Mouse (Mus musculus) heart, embryonic 10.5 days (tissue): ENCODE measurements at regions not wholly inside any gene's neighbourhood (a gene's known extent, or its start where the extent isn't known, plus 50 kb on each side); places are given as distances from the start of the nearest gene placed in this dataset.

Experiments
- DNase-seq: peaks from one replicate; pipeline ENCODE4 v3.0.0-alpha.2; 2017; ENCODE audit warnings: low spot score
- H3K27ac ChIP-seq: fragments of 300-500 bp; sonication (generic); 2 replicates; pipeline ENCODE4 v1.5.1; 2016; ENCODE audit warnings: mild to moderate bottlenecking
- H3K27me3 ChIP-seq: fragments of 300-500 bp; sonication (generic); 2 replicates; pipeline ENCODE4 v1.6.1; 2016; ENCODE audit warnings: mild to moderate bottlenecking; ENCODE audit not compliant: poor library complexity, insufficient read depth, severe bottlenecking
- H3K36me3 ChIP-seq: fragments of 300-500 bp; sonication (generic); 2 replicates; pipeline ENCODE4 v1.6.1; 2016; ENCODE audit warnings: mild to moderate bottlenecking, moderate library complexity
- H3K4me1 ChIP-seq: fragments of 300-500 bp; sonication (generic); 2 replicates; pipeline ENCODE4 v1.6.1; 2016; ENCODE audit warnings: mild to moderate bottlenecking
- H3K4me3 ChIP-seq: fragments of 300-500 bp; sonication (generic); 2 replicates; pipeline ENCODE4 v1.5.1; 2016; ENCODE audit warnings: mild to moderate bottlenecking, moderate library complexity
- H3K9me3 ChIP-seq: fragments of 300-500 bp; sonication (generic); 2 replicates; pipeline ENCODE4 v1.6.1; 2016; ENCODE audit warnings: mild to moderate bottlenecking, moderate library complexity
- WGBS: fragments of 180-500 bp; shearing (Covaris S2); methylation state at CpG from one replicate; pipeline ENCODE4 v1.1.7; 2016; 5-methylcytosine and 5-hydroxymethylcytosine counted together

- no peak for DNase-seq
- Histone ChIP-seq H3K27me3 (peaks cover 17% of the 10 kb centered on the region), H3K36me3 (no peaks in the 10 kb centered on the region), H3K9me3 (no peaks in the 10 kb centered on the region), H3K27ac (no peak overlapping the region), H3K4me1 (peaks cover 3% of the 10 kb centered on the region; the same call in 1 of the 2 replicates), H3K4me3 (no peak overlapping the region)
- 43% methylated on average over 1 of the region's 1 CpGs for WGBS
Measured at GRCm38 (mm10) chr15:25497743-25498142, 84.2 kb upstream of the Basp1 start.

- Histone ChIP-seq H3K36me3 (no peaks in the 10 kb centered on the region), H3K9me3 (no peaks in the 10 kb centered on the region), H3K4me1 (no peaks in the 10 kb centered on the region), H3K27ac (no peak overlapping the region), H3K4me3 (no peak overlapping the region), H3K27me3 (peaks cover 18% of the 10 kb centered on the region)
- WGBS, result 41% methylated on average over 2 of the region's 2 CpGs
- DNase-seq, result no peak
Measured at GRCm38 (mm10) chr15:25498422-25498821, 84.9 kb upstream of the Basp1 start.

DNA sequence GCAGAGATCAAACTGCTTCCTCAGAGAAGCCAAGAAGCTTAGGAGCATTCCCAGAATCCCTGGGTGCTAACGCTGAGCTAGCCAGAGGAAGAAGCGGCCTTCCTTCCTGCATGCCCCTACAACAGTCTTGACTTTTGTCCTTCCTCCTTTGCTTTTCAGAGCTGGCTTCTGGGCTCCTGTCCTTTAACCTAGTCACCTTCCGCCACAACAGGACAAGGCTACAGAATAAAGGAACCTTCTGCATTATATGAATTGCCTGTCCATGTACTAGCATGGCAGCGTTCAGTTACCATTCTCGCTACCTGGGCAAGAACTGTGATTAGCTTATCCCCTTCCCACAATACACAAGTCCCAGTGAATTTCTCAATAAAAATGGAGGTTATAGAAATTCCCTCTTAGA is 88.9 kb upstream of the Basp1 start:
- no peak overlapping the region for H3K4me3 ChIP-seq
- H3K4me1 ChIP-seq, result no peaks in the 10 kb centered on the region
- H3K27me3 ChIP-seq, result peaks cover 4% of the 10 kb centered on the region; the same call in 1 of the 2 replicates
- H3K27ac ChIP-seq, result no peak overlapping the region
- no peak for DNase-seq
- H3K36me3 ChIP-seq, result no peaks in the 10 kb centered on the region
- 77% methylated on average over 5 of the region's 5 CpGs for WGBS
- no peaks in the 10 kb centered on the region for H3K9me3 ChIP-seq

- Histone ChIP-seq H3K4me1 (no peaks in the 10 kb centered on the region), H3K9me3 (no peaks in the 10 kb centered on the region), H3K36me3 (no peaks in the 10 kb centered on the region), H3K27ac (no peak overlapping the region), H3K4me3 (no peak overlapping the region), H3K27me3 (peaks cover 4% of the 10 kb centered on the region; the same call in 1 of the 2 replicates)
- WGBS, result 69% methylated on average over 6 of the region's 6 CpGs
- no peak for DNase-seq
Measured at GRCm38 (mm10) chr15:25503104-25503503, 89.5 kb upstream of the Basp1 start.

GRCm38 (mm10) chr15:25509139-25509538 is 95.6 kb upstream of the Basp1 start:
- no peak for DNase-seq
- Histone ChIP-seq H3K4me3 (no peak overlapping the region), H3K27ac (no peak overlapping the region), H3K9me3 (no peaks in the 10 kb centered on the region), H3K27me3 (peaks cover 6% of the 10 kb centered on the region; the same call in 1 of the 2 replicates), H3K4me1 (peaks cover 8% of the 10 kb centered on the region; the same call in 1 of the 2 replicates), H3K36me3 (no peaks in the 10 kb centered on the region)
- 57% methylated on average over 7 of the region's 7 CpGs for WGBS

DNA sequence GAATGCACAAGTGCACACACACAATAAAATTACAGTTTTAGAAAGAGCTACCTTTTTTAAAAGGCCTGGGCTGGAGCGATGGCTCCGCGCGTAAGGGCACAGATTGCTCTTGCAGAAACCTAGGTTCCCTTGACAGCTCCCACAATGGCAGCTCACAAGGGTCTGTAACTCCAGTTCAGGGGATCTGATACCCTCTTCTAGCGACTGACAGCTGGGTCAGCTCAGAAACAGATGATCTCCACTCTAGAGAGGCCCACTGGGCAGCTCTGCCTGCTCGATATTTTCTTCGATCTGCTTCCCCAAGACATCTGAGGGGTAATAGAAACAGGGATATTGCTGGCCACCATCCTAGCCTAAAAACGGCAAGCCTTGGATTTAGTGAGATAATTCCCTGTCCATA is 96.0 kb upstream of the Basp1 start:
- Histone ChIP-seq H3K36me3 (no peaks in the 10 kb centered on the region), H3K9me3 (no peaks in the 10 kb centered on the region), H3K4me1 (peaks cover 8% of the 10 kb centered on the region; the same call in 1 of the 2 replicates), H3K27ac (no peak overlapping the region), H3K27me3 (peaks cover 6% of the 10 kb centered on the region; the same call in 1 of the 2 replicates), H3K4me3 (no peak overlapping the region)
- 79% methylated on average over 8 of the region's 8 CpGs for WGBS
- DNase-seq, result no peak

DNA sequence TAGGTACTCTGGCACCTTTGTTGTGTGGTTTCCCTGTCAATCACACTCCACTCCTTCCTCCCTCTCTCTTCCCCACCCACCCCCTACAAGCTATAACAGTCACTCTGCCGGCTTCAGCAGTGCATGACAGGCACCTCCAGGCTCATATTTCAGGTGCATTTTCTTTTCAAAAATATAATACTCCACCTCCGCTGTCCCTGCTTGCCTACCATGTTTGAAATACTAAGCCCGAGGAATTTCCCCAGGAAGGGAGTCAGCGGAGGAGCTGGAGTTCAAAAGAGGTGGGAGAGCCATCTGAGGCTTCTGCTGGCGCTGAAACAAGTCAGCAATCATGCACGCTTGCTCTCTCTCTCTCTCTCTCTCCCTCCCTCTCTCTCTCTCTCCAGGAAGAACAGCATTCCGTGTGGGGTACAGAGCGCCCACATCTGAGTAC is 96.5 kb upstream of the Basp1 start:
- Histone ChIP-seq H3K36me3 (no peaks in the 10 kb centered on the region), H3K4me3 (no peak overlapping the region), H3K27ac (no peak overlapping the region), H3K4me1 (peaks cover 8% of the 10 kb centered on the region; the same call in 1 of the 2 replicates), H3K27me3 (peaks cover 6% of the 10 kb centered on the region; the same call in 1 of the 2 replicates), H3K9me3 (no peaks in the 10 kb centered on the region)
- no peak for DNase-seq
- WGBS, result 37% methylated on average over 8 of the region's 8 CpGs

- Histone ChIP-seq H3K36me3 (no peaks in the 10 kb centered on the region), H3K27me3 (peaks cover 3% of the 10 kb centered on the region; the same call in 1 of the 2 replicates), H3K27ac (no peak overlapping the region), H3K4me1 (no peaks in the 10 kb centered on the region), H3K9me3 (peaks cover 3% of the 10 kb centered on the region; the same call in 1 of the 2 replicates), H3K4me3 (no peak overlapping the region)
- DNase-seq, result no peak
- WGBS, result 81% methylated on average over 15 of the region's 15 CpGs
Measured at GRCm38 (mm10) chr15:25518025-25518928, 104.0 kb upstream of the Myo10 start.

DNA sequence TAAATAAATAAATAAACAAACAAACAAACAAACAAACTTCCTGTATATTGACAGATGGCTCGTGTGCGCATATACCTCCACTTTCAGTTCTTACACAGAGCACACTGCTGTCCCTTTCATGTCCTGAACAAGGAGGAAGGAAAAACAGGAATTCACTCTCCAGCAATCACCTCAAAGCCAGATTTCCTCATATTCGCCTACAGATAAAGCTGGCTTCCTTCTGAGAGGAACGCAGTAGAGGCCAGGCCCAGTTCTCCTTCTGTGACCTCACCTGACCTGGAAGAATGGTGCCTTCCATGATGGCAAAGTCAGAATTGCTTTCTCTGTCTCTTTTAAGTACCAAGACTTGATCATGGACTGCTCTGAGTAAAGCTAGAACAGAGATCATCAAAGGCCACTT is 98.1 kb upstream of the Myo10 start:
- H3K36me3 ChIP-seq, result no peaks in the 10 kb centered on the region; the same call in 1 of the 2 replicates
- peaks cover 3% of the 10 kb centered on the region; the same call in 1 of the 2 replicates for H3K9me3 ChIP-seq
- WGBS, result 58% methylated on average over 4 of the region's 4 CpGs

GRCm38 (mm10) chr15:25525337-25525736 is 97.0 kb upstream of the Myo10 start:
- DNase-seq, result no peak

More for the DNA sequence above, 98.1 kb upstream of the Myo10 start:
- DNase-seq, result no peak
- Histone ChIP-seq H3K27ac (no peak overlapping the region), H3K4me3 (no peak overlapping the region), H3K4me1 (no peaks in the 10 kb centered on the region), H3K27me3 (peaks cover 3% of the 10 kb centered on the region; the same call in 1 of the 2 replicates)

DNA sequence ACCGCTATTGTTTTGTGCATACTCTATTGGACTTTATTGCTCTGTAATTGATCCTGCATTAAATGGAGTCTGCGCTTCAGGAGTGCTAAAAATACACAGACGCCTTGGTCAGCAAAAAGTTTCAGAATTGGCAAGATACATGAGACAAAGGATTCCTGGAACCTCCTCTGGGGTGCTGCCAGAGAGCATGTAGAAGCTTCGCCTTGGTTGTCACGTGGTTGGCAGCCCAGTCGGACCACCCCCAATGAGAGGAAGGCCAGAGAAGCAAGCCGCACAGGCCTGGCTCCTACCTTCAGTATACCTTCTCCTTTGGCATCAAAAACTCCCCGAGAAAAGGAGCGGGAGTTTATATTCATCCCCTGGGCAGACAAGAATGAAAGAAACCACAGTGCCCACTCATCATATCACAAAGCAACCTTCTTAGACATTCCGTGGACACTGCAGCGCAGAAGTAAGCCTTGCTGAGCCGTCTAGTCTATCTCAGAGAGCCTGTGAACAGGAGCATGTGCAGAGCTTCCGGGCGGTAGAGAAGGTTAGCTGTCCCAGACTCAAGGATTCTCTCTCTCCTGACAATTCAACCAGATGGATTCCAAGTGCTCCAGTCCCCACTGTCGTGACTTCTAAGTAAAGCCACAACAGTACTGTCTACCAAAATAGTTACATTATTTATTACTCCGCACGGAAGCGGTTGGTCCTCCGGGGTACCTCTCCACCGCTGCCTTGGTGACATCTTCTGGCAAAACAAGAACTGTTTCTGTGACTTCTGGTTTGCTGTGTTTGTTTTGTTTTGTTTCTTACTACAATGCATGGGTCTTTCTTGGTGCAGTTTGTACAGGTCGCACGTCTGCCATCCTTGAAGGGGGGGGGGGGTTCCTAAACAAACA is 85.6 kb upstream of the Myo10 start:
- H3K36me3 ChIP-seq, result no peaks in the 10 kb centered on the region
- no peak overlapping the region for H3K4me3 ChIP-seq
- H3K9me3 ChIP-seq, result no peaks in the 10 kb centered on the region
- 80% methylated on average over 22 of the region's 22 CpGs for WGBS
- no peak for DNase-seq
- H3K27ac ChIP-seq, result no peak overlapping the region
- H3K27me3 ChIP-seq, result peaks cover 7% of the 10 kb centered on the region; the same call in 1 of the 2 replicates
- H3K4me1 ChIP-seq, result peaks cover 17% of the 10 kb centered on the region; the same call in 1 of the 2 replicates

More at GRCm38 (mm10) chr15:25525337-25525736, 97.0 kb upstream of the Myo10 start:
- no peaks in the 10 kb centered on the region; the same call in 1 of the 2 replicates for H3K36me3 ChIP-seq
- H3K27ac ChIP-seq, result no peak overlapping the region
- H3K4me3 ChIP-seq, result no peak overlapping the region
- H3K9me3 ChIP-seq, result no peaks in the 10 kb centered on the region
- no peaks in the 10 kb centered on the region for H3K4me1 ChIP-seq
- 47% methylated on average over 7 of the region's 7 CpGs for WGBS
- H3K27me3 ChIP-seq, result peaks cover 3% of the 10 kb centered on the region; the same call in 1 of the 2 replicates

DNA sequence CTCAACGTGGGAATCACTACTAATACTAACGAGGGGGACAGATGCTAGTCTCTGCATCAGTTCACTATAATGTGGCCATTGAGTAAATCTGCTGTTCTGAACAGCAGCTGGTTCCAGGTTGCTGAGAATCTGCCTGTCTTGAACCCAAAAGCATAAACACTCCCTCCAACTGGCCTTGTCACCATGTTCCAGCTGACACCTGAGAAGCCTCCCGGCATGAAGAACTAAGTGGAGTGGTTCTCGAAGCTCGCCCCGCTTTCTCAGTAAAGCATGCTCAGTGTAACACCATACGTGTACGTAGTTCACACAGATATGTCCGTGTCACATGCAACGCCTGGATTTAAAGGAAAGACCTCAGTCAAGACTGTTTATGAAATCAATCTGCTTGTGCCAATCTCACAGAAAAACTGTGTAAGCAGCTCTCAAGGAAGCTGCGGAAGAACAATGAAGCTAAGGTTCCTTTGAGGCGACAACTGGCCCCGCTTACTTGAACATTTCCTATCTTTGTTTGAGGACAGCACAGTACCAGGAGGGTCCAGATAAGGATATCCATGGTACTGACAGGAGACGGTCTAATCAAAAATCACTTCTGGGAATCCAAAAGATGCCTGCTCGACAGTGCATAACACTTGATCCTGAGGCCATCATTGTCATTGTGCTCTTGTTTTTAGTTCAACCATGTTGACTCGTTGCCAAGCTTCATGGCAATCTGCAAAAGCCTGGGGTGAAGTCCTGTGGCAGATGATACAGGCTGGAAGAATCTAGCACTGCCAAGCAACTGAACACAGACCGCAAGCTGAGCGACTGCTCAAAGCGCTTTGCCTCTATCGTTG is 82.8 kb upstream of the Myo10 start:
- Histone ChIP-seq H3K27ac (no peak overlapping the region), H3K9me3 (no peaks in the 10 kb centered on the region), H3K4me3 (no peak overlapping the region), H3K27me3 (peaks cover 7% of the 10 kb centered on the region; the same call in 1 of the 2 replicates), H3K36me3 (no peaks in the 10 kb centered on the region), H3K4me1 (peaks cover 17% of the 10 kb centered on the region; the same call in 1 of the 2 replicates)
- 50% methylated on average over 20 of the region's 20 CpGs for WGBS
- DNase-seq, result no peak
